Mouse (Mus musculus) CH12.LX (cell line): ENCODE results near the gene Ctcfl. TPM values are rescaled to one million over a fixed set of nuclear protein-coding genes. Genes with fewer than 3 reads are reported as not detected.

Experiments
- DNase-seq: peaks from one replicate; pipeline ENCODE4 v3.0.0-alpha.2; 2013; ENCODE audit errors: extremely low read depth
- H3K27ac ChIP-seq: 2 replicates; pipeline ENCODE4 v1.5.1; 2012; ENCODE audit warnings: low read depth, mild to moderate bottlenecking, control low read depth, moderate library complexity; ENCODE audit not compliant: insufficient read depth
- H3K27me3 ChIP-seq: replicated peaks from 2 replicates; pipeline ENCODE3; 2012; ENCODE audit warnings: inconsistent platforms
- H3K36me3 ChIP-seq, 2 experiments: replicated peaks in 1 of 2; 2 replicates each; pipeline versions ENCODE3 to v1.6.1; 2012; ENCODE audit warnings: inconsistent platforms in 1 of 2, low read length in 1 of 2, mild to moderate bottlenecking in 1 of 2, mixed read lengths in 1 of 2, moderate library complexity in 1 of 2; ENCODE audit not compliant: control insufficient read depth in 1 of 2, insufficient read depth in 1 of 2
- H3K4me1 ChIP-seq, 2 experiments: 2 replicates each; pipeline ENCODE4 v1.6.1; 2012; ENCODE audit warnings: inconsistent platforms in 1 of 2, moderate library complexity in 1 of 2; ENCODE audit not compliant: insufficient read depth in 2 of 2, control insufficient read depth in 1 of 2
- H3K4me2 ChIP-seq: 2 replicates; pipeline ENCODE4 v1.6.1; 2012; ENCODE audit warnings: low read depth, mild to moderate bottlenecking, control low read depth; ENCODE audit not compliant: poor library complexity, insufficient read depth, severe bottlenecking
- H3K4me3 ChIP-seq, 3 experiments: fragments of 150-350 bp in 1 of 3; sonication (generic) in 1 of 3; replicated peaks in 1 of 3; 2 replicates each; pipeline versions ENCODE3 to v1.5.1; 2011 to 2012; ENCODE audit warnings: low read depth in 2 of 3, low read length in 2 of 3, mild to moderate bottlenecking in 2 of 3, moderate library complexity in 2 of 3, control low read depth in 1 of 3, improper control_type of control experiment in 1 of 3, inconsistent platforms in 1 of 3, mixed read lengths in 1 of 3; ENCODE audit not compliant: poor library complexity in 1 of 3
- H3K79me2 ChIP-seq: replicated peaks from 2 replicates; pipeline ENCODE4 v1.6.1; 2012; ENCODE audit warnings: mild to moderate bottlenecking, moderate library complexity; ENCODE audit not compliant: control insufficient read depth, poor library complexity, insufficient read depth, severe bottlenecking; ENCODE audit errors: extremely low read depth
- H3K9ac ChIP-seq: 2 replicates; pipeline ENCODE4 v1.6.1; 2012; ENCODE audit warnings: low read depth, mild to moderate bottlenecking, control low read depth, moderate library complexity; ENCODE audit not compliant: insufficient read depth
- H3K9me3 ChIP-seq: replicated peaks from 2 replicates; pipeline ENCODE3; 2012; ENCODE audit warnings: low read length, inconsistent platforms, mixed read lengths
- BHLHE40 ChIP-seq: IDR thresholded peaks from 2 replicates; pipeline ENCODE4 v1.6.1; 2011; ENCODE audit warnings: mild to moderate bottlenecking, low read depth, low read length, improper control_type of control experiment
- CHD2 ChIP-seq: IDR thresholded peaks from 2 replicates; pipeline ENCODE4 v1.6.1; 2011; ENCODE audit warnings: low read length, improper control_type of control experiment
- EP300 ChIP-seq: IDR thresholded peaks from 2 replicates; pipeline ENCODE4 v1.6.1; 2011; ENCODE audit warnings: low read length, improper control_type of control experiment
- HCFC1 ChIP-seq: IDR thresholded peaks from 2 replicates; pipeline ENCODE4 v1.6.1; 2012; ENCODE audit warnings: low read depth, mild to moderate bottlenecking, inconsistent platforms, low read length, improper control_type of control experiment
- IRF4 ChIP-seq: IDR thresholded peaks from 2 replicates; pipeline ENCODE4 v1.6.1; 2014; ENCODE audit warnings: low read depth, mild to moderate bottlenecking, inconsistent platforms, low read length, improper control_type of control experiment
- JUN ChIP-seq: IDR thresholded peaks from 2 replicates; pipeline ENCODE4 v1.6.1; 2011; ENCODE audit warnings: low read depth, mild to moderate bottlenecking, low read length, improper control_type of control experiment, moderate library complexity; ENCODE audit not compliant: insufficient read depth
- KAT2A ChIP-seq: IDR thresholded peaks from 2 replicates; pipeline ENCODE4 v1.6.1; 2012; ENCODE audit warnings: low read length, improper control_type of control experiment, inconsistent platforms; ENCODE audit not compliant: insufficient replicate concordance
- MAX ChIP-seq: IDR thresholded peaks from 2 replicates; pipeline ENCODE4 v1.6.1; 2011; ENCODE audit warnings: low read length, improper control_type of control experiment
- MEF2A ChIP-seq: IDR thresholded peaks from 2 replicates; pipeline ENCODE4 v1.6.1; 2014; ENCODE audit warnings: low read depth, mild to moderate bottlenecking, inconsistent platforms, low read length, improper control_type of control experiment, borderline replicate concordance
- MXI1 ChIP-seq: IDR thresholded peaks from 2 replicates; pipeline ENCODE4 v1.6.1; 2011; ENCODE audit warnings: mild to moderate bottlenecking, low read depth, low read length, improper control_type of control experiment
- PAX5 ChIP-seq: IDR thresholded peaks from 2 replicates; pipeline ENCODE4 v1.6.1; 2012; ENCODE audit warnings: low read length, inconsistent platforms, mixed read lengths
- POLR2A ChIP-seq: IDR thresholded peaks from 2 replicates; pipeline ENCODE4 v1.6.1; 2011; ENCODE audit warnings: low read depth, mild to moderate bottlenecking, improper control_type of control experiment, low read length
- POLR2AphosphoS2 ChIP-seq: IDR thresholded peaks from 2 replicates; pipeline ENCODE4 v1.6.1; 2011; ENCODE audit warnings: low read depth, low read length, improper control_type of control experiment
- TBP ChIP-seq: conservative IDR thresholded peaks from 2 replicates; pipeline ENCODE4 v1.6.1; 2011; ENCODE audit warnings: low read depth, low read length, improper control_type of control experiment
- TCF12 ChIP-seq: IDR thresholded peaks from 2 replicates; pipeline ENCODE4 v1.6.1; 2014; ENCODE audit warnings: low read depth, mild to moderate bottlenecking, inconsistent platforms, low read length, improper control_type of control experiment
- UBTF ChIP-seq: IDR thresholded peaks from 2 replicates; pipeline ENCODE4 v1.6.1; 2012; ENCODE audit warnings: low read depth, mild to moderate bottlenecking, inconsistent platforms, low read length, improper control_type of control experiment, moderate library complexity
- USF1 ChIP-seq: IDR thresholded peaks from 2 replicates; pipeline ENCODE4 v1.6.1; 2014; ENCODE audit warnings: low read depth, mild to moderate bottlenecking, inconsistent platforms, low read length, improper control_type of control experiment
- USF2 ChIP-seq: conservative IDR thresholded peaks from 2 replicates; pipeline ENCODE4 v1.6.1; 2011; ENCODE audit warnings: low read depth, low read length, improper control_type of control experiment
- ZC3H11A ChIP-seq: IDR thresholded peaks from 2 replicates; pipeline ENCODE4 v1.6.1; 2012; ENCODE audit warnings: low read depth, mild to moderate bottlenecking, inconsistent platforms, low read length, improper control_type of control experiment
- ZKSCAN1 ChIP-seq: IDR thresholded peaks from 2 replicates; pipeline ENCODE4 v1.6.1; 2012; ENCODE audit warnings: low read depth, inconsistent platforms, low read length, improper control_type of control experiment, borderline replicate concordance
- dilution Hi-C: fragments of 300-500 bp; cut with MboI; formaldehyde crosslinking; loops from 2 replicates; pipeline ENCODE4 v1.14.3; 2020; ENCODE audit warnings: low sequenced_read_pairs; ENCODE audit not compliant: extremely low pct_unique_long_range_greater_than_20kb, extremely low pct_ligation_motif_present
- in situ Hi-C: fragments of 300-500 bp; cut with MboI; formaldehyde crosslinking; loops from 3 replicates; pipeline ENCODE4 v1.14.3; 2019; ENCODE audit warnings: low sequenced_read_pairs, low pct_ligation_motif_present, low pct_unique_long_range_greater_than_20kb, mixed read lengths
- polyA plus RNA-seq: library from polyadenylated mRNA; unstranded; fragments of >175 nt; gene quantifications from 2 replicates; pipeline ENCODE4 v1.2.1, GENCODE M21; 2012; ENCODE audit warnings: low read depth; ENCODE audit not compliant: insufficient read length
- total RNA-seq, 2 experiments: library from RNA; depleted of rRNA; stranded (reverse); fragments of 300-350 nt in 1 of 2; fragments of >200 nt in 1 of 2; gene quantifications; 2 replicates each; pipeline ENCODE4 v1.2.3; 2012 to 2014

The Ctcfl gene
- total and polyA plus RNA-seq, 3 experiments = 0.11 TPM; not detected in 2

DNA sequence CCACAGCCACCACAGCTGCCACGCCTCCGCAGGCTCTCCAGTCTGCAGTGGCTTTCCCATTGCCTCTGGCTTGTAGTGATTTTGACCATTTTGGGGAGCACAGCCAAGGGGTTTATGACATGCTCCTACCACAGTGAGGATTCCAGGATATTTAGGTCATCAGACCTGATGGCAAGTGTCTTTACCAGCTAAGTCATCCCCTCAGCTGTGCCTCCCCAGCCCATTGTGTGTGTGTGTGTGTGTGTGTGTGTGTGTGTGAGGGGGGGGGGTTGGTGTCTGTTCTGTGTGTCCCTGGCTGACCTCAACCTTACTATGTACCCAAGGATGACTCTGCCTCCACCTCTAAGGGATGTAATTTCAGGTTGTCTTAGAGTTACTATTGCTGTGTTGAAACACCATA is 54.5 kb downstream of the Ctcfl start:
- dilution Hi-C loops = no loop called here
- H3K27ac ChIP-seq = no peak overlapping the region
- no peak for TF ChIP-seq USF1
- TF ChIP-seq HCFC1 = no peak
- TF ChIP-seq MXI1 = no peak
- no peak for TF ChIP-seq UBTF
- no peak for TF ChIP-seq MAX
- TF ChIP-seq IRF4 = no peak
- no peak for TF ChIP-seq EP300
- no peak for TF ChIP-seq BHLHE40
- TF ChIP-seq ZKSCAN1 = no peak
- TF ChIP-seq CHD2 = no peak
- TF ChIP-seq MEF2A = no peak
- no peak for TF ChIP-seq USF2
- TF ChIP-seq, all 38 proteins: peak for 0
- Histone ChIP-seq H3K9ac (no peak overlapping the region), H3K4me2 (no peak overlapping the region), H3K79me2 (no peaks in the 10 kb centered on the region), H3K27me3 (no peaks in the 10 kb centered on the region), H3K9me3 (no peaks in the 10 kb centered on the region), H3K4me1 (peaks cover 24 to 31% of the 10 kb centered on the region in 2 experiments), H3K36me3 (peaks cover 0 to 7% of the 10 kb centered on the region in 2 experiments), H3K4me3 (no peak overlapping the region)
- in situ Hi-C loops = no loop called here
- DNase-seq = no peak

DNA sequence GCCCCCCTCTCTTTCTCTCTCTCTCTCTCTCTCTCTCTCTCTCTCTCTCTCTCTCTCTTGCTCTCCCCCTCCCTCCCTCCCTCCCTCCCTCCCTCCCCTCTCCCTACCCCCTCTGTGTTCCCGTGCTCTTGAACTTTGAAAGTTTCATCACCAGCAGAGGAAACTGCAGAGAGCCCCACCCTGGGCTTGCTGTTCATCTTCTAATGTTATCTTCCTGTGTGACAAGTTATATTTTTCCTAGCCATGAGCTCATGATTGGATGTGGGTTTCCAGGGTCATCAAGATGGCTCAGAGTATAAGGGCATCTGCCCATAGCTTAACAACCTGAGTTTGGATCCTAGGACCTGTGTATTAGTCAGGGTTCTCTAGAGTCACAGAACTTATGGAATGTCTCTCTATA is 56.1 kb downstream of the Ctcfl start:
- DNase-seq = no peak
- TF ChIP-seq POLR2A = no peak
- no peak for TF ChIP-seq KAT2A
- TF ChIP-seq ZC3H11A = no peak
- no peak for TF ChIP-seq MAX
- no peak for TF ChIP-seq JUN
- TF ChIP-seq HCFC1 = no peak
- no peak for TF ChIP-seq TCF12
- no peak for TF ChIP-seq POLR2AphosphoS2
- TF ChIP-seq PAX5 = no peak
- TF ChIP-seq TBP = no peak
- in situ Hi-C loops (no loop called here), dilution Hi-C loops (no loop called here)
- no peaks in the 10 kb centered on the region for H3K27me3 ChIP-seq
- peaks cover 0 to 7% of the 10 kb centered on the region in 2 experiments for H3K36me3 ChIP-seq
- H3K27ac ChIP-seq = no peak overlapping the region
- no peaks in the 10 kb centered on the region for H3K79me2 ChIP-seq
- peaks cover 24 to 35% of the 10 kb centered on the region in 2 experiments for H3K4me1 ChIP-seq
- no peak overlapping the region for H3K9ac ChIP-seq
- H3K4me2 ChIP-seq = no peak overlapping the region
- H3K9me3 ChIP-seq = no peaks in the 10 kb centered on the region
- no peak overlapping the region for H3K4me3 ChIP-seq
